Mouse (Mus musculus): Measurements from ENCODE around the gene Spata20.
A peak's percentile ranks its signal among the peaks of the same experiment; 100 is the strongest.

Spata20 gene

DNA sequence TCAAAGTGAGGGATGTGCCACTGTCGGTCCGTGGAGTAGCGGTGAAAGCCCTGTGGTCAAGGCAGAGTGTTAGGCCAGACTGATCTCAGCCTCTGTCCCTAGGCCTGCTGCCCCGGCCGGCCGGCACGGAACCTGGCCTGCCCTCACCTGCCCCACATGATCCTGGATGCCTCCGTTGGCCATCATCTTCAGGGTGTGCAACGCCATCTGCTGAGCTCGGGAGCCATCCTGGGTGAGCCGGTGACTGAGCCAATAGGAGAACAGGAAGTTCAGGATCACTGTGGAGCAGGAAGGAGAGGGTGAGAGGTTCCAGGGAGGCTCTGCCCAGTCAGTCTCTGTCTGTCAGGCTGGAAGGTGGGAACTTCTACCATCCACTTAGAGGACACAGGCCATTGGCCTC, 2.5 kb downstream of the Spata20 start:
- DNase-seq (ENCODE audit: low read depth, low spot score) = no peak

DNA sequence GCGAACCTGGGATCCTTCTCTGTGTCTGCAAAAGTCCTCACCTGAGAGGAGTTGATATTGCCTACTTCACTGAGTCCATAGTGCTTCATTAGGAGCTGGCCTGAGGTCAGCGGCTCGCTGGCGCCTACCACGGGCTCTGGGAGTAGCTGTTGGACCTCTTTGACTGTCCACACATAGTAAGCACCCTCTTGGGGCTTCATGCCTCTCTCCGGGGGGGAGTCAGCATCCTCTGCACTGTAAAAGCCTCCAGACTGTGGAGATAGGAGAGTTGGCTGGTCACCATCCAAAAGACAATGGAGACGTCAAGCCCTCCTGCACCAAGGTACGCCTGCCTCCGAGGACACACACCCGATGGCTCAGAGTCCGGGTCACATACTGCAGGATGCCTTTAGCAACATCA, 3.2 kb downstream of the Spata20 start:
- no peak for DNase-seq (ENCODE audit: low read depth, low spot score)

- no peak for DNase-seq (ENCODE audit: low read depth, low spot score)
Measured at GRCm38 (mm10) chr11:94481963-94482362, 4.0 kb downstream of the Spata20 start.

DNA sequence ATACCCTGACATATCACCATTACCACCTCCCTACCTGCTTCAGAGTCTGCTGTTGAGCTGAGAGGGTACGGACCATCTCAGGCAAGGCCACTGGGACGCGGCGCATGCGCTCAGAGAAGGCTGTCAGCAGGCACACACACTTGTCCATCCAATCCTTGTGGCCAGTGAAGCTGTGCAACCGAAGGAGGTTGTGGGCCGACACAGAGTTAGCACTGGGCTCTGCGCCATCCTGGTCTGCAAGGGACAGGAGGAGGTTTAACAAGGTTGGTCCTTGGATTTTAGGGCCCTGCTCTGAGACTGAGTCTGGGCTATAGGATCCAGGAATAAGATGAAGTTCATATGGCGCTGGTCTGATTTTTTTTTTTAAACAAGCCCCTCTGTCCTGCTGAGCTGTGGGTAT, 5.6 kb downstream of the Spata20 start:
- no peak for DNase-seq (ENCODE audit: low read depth, low spot score)

GRCm38 (mm10) chr11:94477651-94478050, 8.3 kb downstream of the Spata20 start:
- DNase-seq (ENCODE audit: low read depth, low spot score) = no peak

GRCm38 (mm10) chr11:94475722-94476121, 10.3 kb downstream of the Spata20 start:
- no peak for DNase-seq (ENCODE audit: low read depth, low spot score)

- DNase-seq (ENCODE audit: low read depth, low spot score) = no peak
Measured at GRCm38 (mm10) chr11:94474544-94474910, 11.5 kb downstream of the Spata20 start.

DNA sequence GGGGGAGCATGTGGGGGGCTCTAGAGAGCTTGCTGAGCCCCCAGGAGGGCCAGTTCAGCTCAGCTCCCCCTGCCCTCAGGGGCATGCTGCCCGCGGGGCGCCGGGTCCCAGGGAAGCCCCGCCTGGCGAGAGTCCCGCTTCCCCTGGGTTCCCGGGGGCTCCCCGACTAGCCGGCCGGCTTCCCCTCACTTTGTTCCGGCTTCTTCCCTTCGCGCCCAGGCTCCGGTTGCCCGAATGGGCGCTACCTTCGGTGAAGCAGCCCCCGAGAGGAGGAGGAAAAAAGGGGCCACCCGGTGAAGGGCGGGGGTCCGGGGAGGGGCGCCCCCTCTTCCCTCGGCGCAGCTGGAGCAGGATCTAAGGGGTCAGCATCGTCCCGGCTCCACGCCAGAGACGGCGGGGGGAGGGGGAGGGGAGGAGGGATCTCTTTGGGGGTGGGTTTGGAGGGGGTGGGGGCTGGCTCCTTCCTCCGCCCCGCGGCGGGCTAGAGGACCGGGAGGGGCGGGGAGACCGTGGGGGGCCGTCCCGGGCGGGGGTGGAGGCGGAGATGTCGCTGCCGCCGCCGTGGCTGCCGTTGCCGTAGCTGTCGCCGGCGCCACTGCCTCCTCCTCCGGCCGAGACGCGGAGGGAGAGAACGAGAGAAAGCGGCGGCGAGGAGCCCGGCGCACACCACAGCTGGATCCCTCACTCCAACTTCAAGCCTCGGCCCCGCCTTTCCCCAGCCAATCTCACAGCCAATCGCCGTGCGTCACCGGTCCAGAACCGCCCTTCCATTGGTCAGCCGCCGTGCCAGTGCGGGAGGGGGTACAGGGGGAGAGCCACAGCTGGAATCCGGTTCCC, 12.1 kb downstream of the Spata20 start, which contains the start of gene Cacna1g:
Cacna1g (minus strand) TSS at position 492 of the 837 bp plus-strand sequence.
- DNase-seq (ENCODE audit: low read depth, low spot score) = peak; percentile 84

DNA sequence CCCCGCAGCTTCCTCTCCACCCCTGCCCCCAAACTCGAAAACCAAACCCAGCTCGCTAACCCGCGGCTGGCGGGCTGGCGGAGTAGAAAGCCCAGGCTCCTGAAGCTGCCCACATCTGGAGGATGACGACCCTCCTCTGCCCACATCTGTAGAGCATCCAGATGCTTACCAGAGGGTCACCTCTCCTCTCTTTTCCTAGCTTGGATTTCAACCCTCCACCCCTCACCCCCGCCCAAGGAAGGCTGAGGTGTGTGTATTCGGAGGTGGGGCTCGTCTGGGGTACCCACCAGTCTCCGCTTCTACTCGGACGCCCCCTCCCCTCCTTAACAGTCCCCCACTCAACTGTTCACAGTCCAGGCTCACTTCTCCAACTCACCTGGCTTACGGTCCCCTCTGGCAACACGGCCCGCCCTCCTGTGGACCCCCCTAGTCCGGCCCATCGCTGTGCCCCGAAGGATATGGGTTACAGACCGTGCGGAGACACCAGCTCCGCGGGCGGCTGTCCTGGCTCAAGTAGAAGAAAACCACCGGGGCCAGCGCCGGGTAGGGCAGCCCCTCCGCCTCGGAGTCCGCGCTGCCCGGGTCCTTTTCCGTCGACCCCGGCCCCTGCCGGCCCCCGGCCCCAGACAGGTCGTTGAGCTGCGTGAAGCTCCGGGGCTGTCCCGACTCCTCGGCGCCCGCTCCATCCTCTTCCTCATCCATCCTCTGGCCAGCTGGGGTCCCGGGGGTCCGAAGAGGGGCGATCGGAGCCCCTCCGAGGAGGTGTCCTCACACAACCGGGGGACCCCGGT, 12.9 kb downstream of the Spata20 start:
- DNase-seq (ENCODE audit: low read depth, low spot score) = peak; percentile 22

GRCm38 (mm10) chr11:94472585-94472915, 13.4 kb downstream of the Spata20 start:
- no peak for DNase-seq (ENCODE audit: low read depth, low spot score)

DNA sequence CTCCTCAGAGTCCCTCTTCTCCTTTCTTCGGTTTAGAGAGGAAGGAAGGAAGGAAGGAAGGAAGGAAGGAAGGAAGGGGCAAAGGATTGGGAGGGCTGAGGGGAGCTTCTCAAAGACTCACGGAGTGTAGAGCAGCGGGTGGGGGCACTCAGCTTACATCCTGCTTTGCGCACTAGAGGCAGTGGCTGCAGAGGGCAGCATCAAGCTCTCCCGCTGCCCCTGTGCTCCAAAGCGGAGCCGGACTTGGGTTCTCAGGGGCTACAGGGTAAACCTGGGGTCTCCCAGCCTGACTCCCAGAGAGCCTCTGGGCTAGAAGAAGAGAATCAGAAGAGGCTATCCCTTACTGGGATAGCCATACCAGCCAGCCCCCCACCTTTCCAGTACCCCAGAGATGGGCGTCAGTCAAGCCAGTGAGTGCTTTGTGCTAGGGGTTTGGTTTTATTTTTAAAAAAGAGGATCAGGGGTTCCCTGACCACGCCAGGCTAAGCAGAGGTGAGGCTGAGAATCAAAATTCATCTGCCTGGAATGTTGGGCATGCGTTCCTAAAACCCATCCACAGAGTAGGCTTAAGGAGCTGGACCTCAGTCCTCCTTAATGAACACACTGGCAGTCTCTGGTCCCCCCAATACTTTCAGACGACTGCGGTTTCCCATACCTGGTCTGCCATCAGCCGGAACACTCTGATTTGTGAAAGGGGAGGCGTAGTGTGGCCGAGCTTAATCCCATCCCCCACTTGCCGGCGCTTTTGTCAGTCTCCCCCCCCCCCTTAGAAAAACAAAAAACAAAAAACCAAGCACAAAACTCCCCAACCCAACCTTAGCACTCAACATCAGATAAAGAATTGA, 14.0 kb downstream of the Spata20 start:
- no peak for DNase-seq (ENCODE audit: low read depth, low spot score)

- no peak for DNase-seq (ENCODE audit: low read depth, low spot score)
Measured at GRCm38 (mm10) chr11:94470391-94470790, 15.6 kb downstream of the Spata20 start.

GRCm38 (mm10) chr11:94469136-94470064, 16.6 kb downstream of the Spata20 start:
- DNase-seq (ENCODE audit: low read depth, low spot score) = peak; percentile 26

DNA sequence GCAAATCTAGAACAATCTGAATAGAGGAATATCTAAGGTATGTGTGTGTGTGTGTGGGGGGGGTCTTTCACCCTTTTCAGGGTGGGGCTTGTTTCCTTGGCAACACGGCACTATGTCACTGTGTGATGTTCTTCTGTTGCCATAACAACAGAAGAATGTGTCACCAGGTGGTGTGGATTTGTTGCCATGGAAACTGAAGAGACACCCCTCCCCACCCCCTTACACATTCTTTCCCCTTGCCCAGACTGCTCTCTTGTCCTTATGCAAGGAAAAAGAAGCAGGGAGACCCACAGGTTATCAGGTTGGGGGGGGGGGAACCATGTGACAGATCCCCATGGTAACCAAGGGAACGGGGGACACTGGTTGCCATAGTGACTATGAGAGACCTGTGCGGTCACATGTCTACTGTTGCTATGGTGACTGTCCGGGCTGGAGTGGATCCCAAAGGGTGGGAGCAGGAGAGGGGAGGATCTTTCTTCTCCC, 17.4 kb downstream of the Spata20 start:
- peak; percentile 57 for DNase-seq (ENCODE audit: low read depth, low spot score)

GRCm38 (mm10) chr11:94466333-94466855, 19.6 kb downstream of the Spata20 start:
- DNase-seq (ENCODE audit: low read depth, low spot score) = no peak

DNA sequence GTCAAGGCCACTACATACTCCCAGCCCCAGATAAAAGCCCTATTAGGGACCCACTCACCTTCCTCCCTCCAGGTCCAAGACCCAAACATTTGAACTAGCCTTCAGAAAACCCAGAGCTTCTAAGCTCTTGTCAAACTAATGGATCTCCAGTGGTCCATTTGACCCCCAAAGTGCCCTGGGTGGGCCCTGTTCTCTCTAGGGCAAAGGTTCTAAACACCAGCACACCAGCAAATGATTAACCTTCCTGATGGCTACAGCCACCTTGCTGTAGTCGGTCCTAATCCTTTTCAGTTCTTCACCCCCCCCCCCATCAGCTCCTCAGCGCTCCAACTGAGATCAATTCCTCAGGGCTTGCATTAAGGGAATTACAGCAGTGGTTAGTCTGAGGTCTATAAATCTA, 21.8 kb downstream of the Spata20 start:
- no peak for DNase-seq (ENCODE audit: low read depth, low spot score)

- no peak for DNase-seq (ENCODE audit: low read depth, low spot score)
Measured at GRCm38 (mm10) chr11:94461856-94462255, 24.1 kb downstream of the Spata20 start.

DNA sequence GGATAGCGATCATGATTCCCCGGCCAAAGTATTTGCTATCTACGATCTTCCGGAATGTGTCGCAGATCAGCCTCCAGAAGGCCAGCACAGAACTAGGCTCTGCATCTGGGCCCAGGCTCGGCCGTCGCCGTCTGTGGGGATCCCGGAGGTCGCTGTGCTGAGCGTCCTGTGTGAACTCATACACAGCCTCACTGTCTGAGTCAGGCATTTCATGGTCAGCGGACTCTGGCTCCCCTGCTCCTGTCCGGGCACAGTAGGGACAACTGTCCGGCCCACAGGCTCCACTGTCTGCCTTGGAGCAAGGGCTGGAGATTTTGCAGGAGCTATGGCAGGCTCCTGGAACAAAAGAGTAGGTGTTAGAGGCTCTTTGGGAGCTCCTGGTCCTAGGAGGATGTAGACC, 29.0 kb downstream of the Spata20 start:
- DNase-seq (ENCODE audit: low read depth, low spot score) = no peak

- DNase-seq (ENCODE audit: low read depth, low spot score) = no peak
Measured at GRCm38 (mm10) chr11:94456347-94456746, 29.6 kb downstream of the Spata20 start.

- no peak for DNase-seq (ENCODE audit: low read depth, low spot score)
Measured at GRCm38 (mm10) chr11:94455161-94455820, 30.7 kb downstream of the Spata20 start.
